Mouse (Mus musculus) midbrain, embryonic 15.5 days (tissue): ENCODE data around the gene Kcna4. TPM values are rescaled to one million over a fixed set of nuclear protein-coding genes. Genes with fewer than 3 reads are reported as not detected.

Experiments
- ATAC-seq: fragments of 200-750 bp; cut with Nextera tagmentation; replicated peaks from 2 replicates; pipeline ENCODE4 v1.8.0; 2017; ENCODE audit warnings: moderate TSS enrichment
- H3K27ac ChIP-seq: fragments of 300-500 bp; sonication (generic); 2 replicates; pipeline ENCODE4 v1.5.1; 2015; ENCODE audit warnings: mild to moderate bottlenecking, inconsistent platforms
- H3K27me3 ChIP-seq: fragments of 300-500 bp; sonication (generic); replicated peaks from 2 replicates; pipeline ENCODE4 v1.6.1; 2015; ENCODE audit warnings: inconsistent platforms
- H3K36me3 ChIP-seq: fragments of 300-500 bp; sonication (generic); replicated peaks from 2 replicates; pipeline ENCODE4 v1.6.1; 2015; ENCODE audit warnings: inconsistent platforms
- H3K4me1 ChIP-seq: fragments of 300-500 bp; sonication (generic); 2 replicates; pipeline ENCODE4 v1.6.1; 2015; ENCODE audit warnings: inconsistent platforms
- H3K4me2 ChIP-seq: fragments of 300-500 bp; sonication (generic); 2 replicates; pipeline ENCODE4 v1.6.1; 2015; ENCODE audit warnings: inconsistent platforms, mild to moderate bottlenecking, moderate library complexity
- H3K4me3 ChIP-seq: fragments of 300-500 bp; sonication (generic); 2 replicates; pipeline ENCODE4 v1.5.1; 2015; ENCODE audit warnings: mild to moderate bottlenecking, inconsistent platforms
- H3K9ac ChIP-seq: fragments of 300-500 bp; sonication (generic); 2 replicates; pipeline ENCODE4 v1.6.1; 2015; ENCODE audit warnings: mild to moderate bottlenecking, inconsistent platforms
- H3K9me3 ChIP-seq: fragments of 300-500 bp; sonication (generic); 2 replicates; pipeline ENCODE4 v1.6.1; 2016; ENCODE audit warnings: inconsistent platforms
- WGBS: fragments of 180-500 bp; shearing (Covaris S2); methylation state at CpG from one replicate; pipeline ENCODE4 v1.1.7; 2015; ENCODE audit warnings: mixed read lengths; 5-methylcytosine and 5-hydroxymethylcytosine counted together
- polyA plus RNA-seq: library from polyadenylated mRNA; unstranded; fragments of >200 nt; fragmentation: Nextera tagmentation; extraction: Ambion mirVana; gene quantifications from 2 replicates; pipeline ENCODE4 v1.2.1, GENCODE M21; 2015

The Kcna4 gene
- polyA plus RNA-seq, 1 experiment from 2014 or later, result 9.6 TPM

DNA sequence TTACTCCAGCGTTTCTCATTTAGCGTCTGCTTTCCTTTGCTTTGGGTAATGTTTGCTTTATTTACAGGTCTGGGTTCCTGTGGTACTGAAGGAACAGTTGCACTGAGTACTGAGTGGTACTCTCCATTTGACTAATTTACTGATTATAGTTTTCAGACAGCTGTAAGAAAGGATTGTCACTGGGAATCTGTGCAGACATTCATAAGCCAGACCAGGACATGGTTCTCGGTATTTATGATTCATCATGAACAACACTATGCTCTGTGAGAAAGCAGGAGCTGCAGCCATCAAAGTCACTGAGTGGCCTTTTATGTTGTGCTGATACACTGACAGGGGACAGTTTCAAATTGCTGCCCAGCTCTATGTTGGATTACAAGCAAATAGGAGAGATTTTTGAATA, 33.7 kb downstream of the Kcna4 start:
- H3K4me1 ChIP-seq, result no peaks in the 10 kb centered on the region
- no peaks in the 10 kb centered on the region for H3K36me3 ChIP-seq
- H3K27ac ChIP-seq, result no peak overlapping the region
- H3K27me3 ChIP-seq, result no peaks in the 10 kb centered on the region
- no peak overlapping the region for H3K4me2 ChIP-seq
- ATAC-seq, result no peak
- no peak overlapping the region for H3K4me3 ChIP-seq
- H3K9me3 ChIP-seq, result no peaks in the 10 kb centered on the region
- no peak overlapping the region for H3K9ac ChIP-seq
- 79% methylated on average over 3 of the region's 3 CpGs for WGBS

DNA sequence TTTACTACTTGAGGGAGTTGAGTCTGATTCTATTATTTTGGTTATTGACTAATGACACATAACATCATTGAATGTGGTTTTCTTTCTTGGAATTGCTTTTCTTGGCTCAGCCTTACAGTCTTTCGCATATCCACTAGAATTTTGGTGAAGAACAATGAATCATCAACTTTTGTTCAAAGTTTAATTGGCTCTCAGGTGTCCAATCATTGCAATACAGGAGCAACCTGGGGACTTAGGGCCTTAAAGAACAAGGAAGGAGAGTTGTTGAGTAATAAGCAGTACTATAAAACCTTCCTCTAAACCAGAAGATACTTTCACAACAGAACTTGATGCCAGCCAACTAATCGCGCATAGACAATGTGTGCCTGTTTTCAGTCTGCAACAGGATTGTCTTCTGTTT, 36.8 kb downstream of the Kcna4 start:
- WGBS, result 97% methylated on average over 3 of the region's 3 CpGs
- no peaks in the 10 kb centered on the region for H3K9me3 ChIP-seq
- no peaks in the 10 kb centered on the region for H3K4me1 ChIP-seq
- no peak overlapping the region for H3K27ac ChIP-seq
- no peaks in the 10 kb centered on the region for H3K36me3 ChIP-seq
- H3K4me3 ChIP-seq, result no peak overlapping the region
- H3K27me3 ChIP-seq, result no peaks in the 10 kb centered on the region
- H3K4me2 ChIP-seq, result no peak overlapping the region
- H3K9ac ChIP-seq, result no peak overlapping the region
- ATAC-seq, result no peak

DNA sequence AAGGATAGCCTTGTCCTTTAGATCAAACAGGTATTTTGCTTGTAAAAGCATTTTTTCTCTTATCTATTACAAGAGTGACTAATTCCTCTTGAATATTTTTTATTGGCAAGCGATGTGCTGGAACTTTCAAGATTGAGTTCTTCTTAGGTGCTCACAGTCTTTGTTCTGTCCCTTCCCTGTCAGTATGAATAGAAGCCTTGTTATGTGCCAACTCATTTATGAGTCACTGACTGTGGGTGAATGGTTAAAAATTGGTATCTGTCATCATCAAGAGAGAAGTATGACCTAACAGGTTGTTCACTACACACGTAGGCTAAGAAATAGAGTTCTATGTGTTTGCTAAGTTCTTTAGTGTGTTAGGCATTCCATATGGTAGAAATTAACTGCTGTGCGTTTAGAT, 50.9 kb downstream of the Kcna4 start:
- H3K9me3 ChIP-seq, result no peaks in the 10 kb centered on the region
- H3K36me3 ChIP-seq, result no peaks in the 10 kb centered on the region
- no peak overlapping the region for H3K9ac ChIP-seq
- H3K4me1 ChIP-seq, result no peaks in the 10 kb centered on the region
- WGBS, result 90% methylated on average over 3 of the region's 3 CpGs
- no peak overlapping the region for H3K4me3 ChIP-seq
- no peaks in the 10 kb centered on the region for H3K27me3 ChIP-seq
- ATAC-seq, result no peak
- no peak overlapping the region for H3K27ac ChIP-seq
- H3K4me2 ChIP-seq, result no peak overlapping the region

- peak; percentile 90 for ATAC-seq
- Histone ChIP-seq H3K9ac (no peak overlapping the region), H3K9me3 (no peaks in the 10 kb centered on the region), H3K36me3 (no peaks in the 10 kb centered on the region), H3K4me1 (no peaks in the 10 kb centered on the region), H3K4me2 (no peak overlapping the region), H3K4me3 (no peak overlapping the region), H3K27ac (no peak overlapping the region), H3K27me3 (no peaks in the 10 kb centered on the region)
- WGBS, result 53% methylated on average over 4 of the region's 4 CpGs
Observed at GRCm38 (mm10) chr2:107344807-107345206, 54.4 kb downstream of the Kcna4 start.

- peak; percentile 67 for ATAC-seq
- no peaks in the 10 kb centered on the region for H3K9me3 ChIP-seq
- H3K27me3 ChIP-seq, result no peaks in the 10 kb centered on the region
- H3K27ac ChIP-seq, result no peak overlapping the region
- no peak overlapping the region for H3K4me2 ChIP-seq
- no peak overlapping the region for H3K4me3 ChIP-seq
- no peaks in the 10 kb centered on the region for H3K36me3 ChIP-seq
- WGBS, result 61% methylated on average over 4 of the region's 4 CpGs
- H3K9ac ChIP-seq, result no peak overlapping the region
- no peaks in the 10 kb centered on the region for H3K4me1 ChIP-seq
Observed at GRCm38 (mm10) chr2:107345299-107345698, 54.9 kb downstream of the Kcna4 start.

Other genes starting within 250 kb of the Kcna4 start
- gene Fshb, start 231.0 kb upstream of the Kcna4 start, polyA plus RNA-seq, result not detected in 2 replicates